Mouse (Mus musculus) olfactory bulb, adult 2 months (tissue): ENCODE data around the gene Pla2g5. TPM values are rescaled to one million over a fixed set of nuclear protein-coding genes. Genes with fewer than 3 reads are reported as not detected.
A peak's percentile ranks its signal among the peaks of the same experiment; 100 is the strongest.
"Not testable (repeated sequence)": the region's sequence is repeated elsewhere in the genome, so short reads cannot be mapped to it uniquely, and the experiment has no call there.

Experiments
- H3K27ac ChIP-seq: fragments of 200-500 bp; 2 replicates; pipeline ENCODE4 v1.5.1; 2012; ENCODE audit warnings: low read depth, low read length; ENCODE audit not compliant: insufficient read depth
- H3K4me1 ChIP-seq: fragments of 200-500 bp; 2 replicates; pipeline ENCODE4 v1.6.1; 2012; ENCODE audit warnings: low read length; ENCODE audit not compliant: control insufficient read depth, insufficient read depth
- H3K4me3 ChIP-seq: fragments of 200-500 bp; 2 replicates; pipeline ENCODE4 v1.5.1; 2012; ENCODE audit warnings: mild to moderate bottlenecking, low read depth, low read length, moderate library complexity; ENCODE audit not compliant: insufficient read depth
- CTCF ChIP-seq: fragments of 200-500 bp; IDR thresholded peaks from 2 replicates; pipeline ENCODE4 v1.5.1; 2012; ENCODE audit warnings: low read depth, mild to moderate bottlenecking, low read length, moderate library complexity; ENCODE audit not compliant: insufficient read depth
- POLR2A ChIP-seq: fragments of 200-500 bp; IDR thresholded peaks from 2 replicates; pipeline ENCODE4 v1.6.1; 2012; ENCODE audit warnings: mild to moderate bottlenecking, low read depth, low read length, moderate library complexity; ENCODE audit not compliant: insufficient read depth
- WGBS: fragments of 180-500 bp; shearing (Covaris S2); methylation state at CpG from one replicate; pipeline ENCODE4 v1.1.7; 2018; 5-methylcytosine and 5-hydroxymethylcytosine counted together
- polyA plus RNA-seq: library from polyadenylated mRNA; stranded (reverse); fragments of >200 nt; gene quantifications from 2 replicates; pipeline ENCODE4 v1.2.4, GENCODE M21; 2012; ENCODE audit warnings: low replicate concordance; ENCODE audit not compliant: missing spikeins, insufficient read depth, insufficient read length

Gene Pla2g5
- polyA plus RNA-seq, 1 experiment = not detected

GRCm38 (mm10) chr4:138851463-138851862, 11.8 kb downstream of the Pla2g5 start:
- H3K27ac ChIP-seq = no peak overlapping the region
- peak; percentile 89 for TF ChIP-seq CTCF
- TF ChIP-seq POLR2A = no peak
- no peak overlapping the region for H3K4me3 ChIP-seq
- 2% methylated on average over 4 of the region's 4 CpGs for WGBS
- H3K4me1 ChIP-seq = peaks cover 2% of the 10 kb centered on the region; the same call in 1 of the 2 replicates

DNA sequence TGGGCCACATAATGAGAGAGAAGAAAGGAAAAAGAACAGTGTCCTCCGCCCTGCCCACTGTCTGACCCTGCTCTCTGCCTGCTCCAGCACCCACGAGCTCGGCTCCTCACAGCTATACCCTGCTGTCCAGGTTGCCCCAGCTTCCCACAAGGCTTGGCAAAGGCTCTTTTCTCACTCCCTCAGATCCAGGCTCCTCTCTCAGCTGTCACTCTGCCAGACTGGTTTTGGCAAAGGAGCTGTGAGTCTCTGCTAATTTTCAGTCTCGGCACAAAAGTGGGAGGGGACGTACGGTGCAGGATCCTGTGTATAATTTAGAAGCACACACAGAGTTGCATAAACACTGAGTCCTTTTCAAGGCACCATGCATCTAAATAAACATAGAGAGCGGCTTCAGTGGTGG, 21.9 kb downstream of the Pla2g5 start:
- Histone ChIP-seq H3K27ac (peak overlapping the region; percentile 25; the same call in 1 of the 2 replicates), H3K4me1 (peaks cover 7% of the 10 kb centered on the region), H3K4me3 (no peak overlapping the region)
- TF ChIP-seq POLR2A = no peak
- TF ChIP-seq CTCF = no peak
- WGBS = 22% methylated on average over 7 of the region's 7 CpGs

GRCm38 (mm10) chr4:138840726-138841125, 22.6 kb downstream of the Pla2g5 start:
- no peak for TF ChIP-seq POLR2A
- TF ChIP-seq CTCF = no peak
- Histone ChIP-seq H3K27ac (no peak overlapping the region), H3K4me3 (no peak overlapping the region), H3K4me1 (peaks cover 7% of the 10 kb centered on the region)
- 88% methylated on average over 8 of the region's 8 CpGs for WGBS

DNA sequence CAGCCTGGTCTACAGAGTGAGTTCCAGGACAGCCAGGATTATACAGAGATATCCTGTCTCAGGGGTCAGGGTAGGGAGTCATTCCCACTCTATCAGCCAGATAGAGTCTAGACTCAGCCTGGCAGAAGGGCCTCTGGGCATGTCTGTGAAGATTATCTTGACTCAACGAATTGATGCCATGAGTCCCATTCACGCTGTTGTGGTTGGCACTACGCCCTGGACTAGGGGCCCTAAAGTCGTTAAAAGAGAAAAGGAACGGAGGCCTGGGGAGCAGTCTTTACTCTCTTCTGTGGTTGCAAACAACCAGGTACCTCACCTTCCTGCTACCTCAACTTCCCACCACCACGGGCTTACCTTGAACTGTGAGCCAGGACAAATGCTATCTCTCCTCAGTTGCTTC, 23.5 kb downstream of the Pla2g5 start:
- Histone ChIP-seq H3K27ac (no peak overlapping the region), H3K4me1 (peaks cover 7% of the 10 kb centered on the region), H3K4me3 (no peak overlapping the region)
- 81% methylated on average over 6 of the region's 6 CpGs for WGBS
- TF ChIP-seq POLR2A = no peak
- TF ChIP-seq CTCF = no peak

DNA sequence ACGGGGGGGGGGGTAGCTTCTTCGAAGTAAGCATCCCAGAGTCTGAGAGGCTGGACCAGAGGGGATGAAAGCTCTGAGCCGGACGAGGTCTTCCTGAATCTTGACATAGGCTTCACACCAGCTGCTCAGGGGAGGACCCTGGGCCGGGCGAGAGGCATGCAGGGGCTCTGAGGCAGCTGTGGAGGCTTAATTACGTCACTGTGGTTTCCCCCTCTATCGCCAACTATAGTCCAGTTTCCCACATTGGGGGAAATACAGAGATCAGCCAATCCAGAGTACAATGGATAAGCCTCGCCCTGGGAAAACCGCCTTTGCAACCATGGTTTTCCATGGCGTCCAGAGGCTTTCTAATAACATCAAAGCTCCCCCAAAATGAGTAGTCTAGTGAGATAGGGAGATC, 36.1 kb downstream of the Pla2g5 start:
- Histone ChIP-seq H3K4me3 (no peak overlapping the region), H3K27ac (no peak overlapping the region), H3K4me1 (no peaks in the 10 kb centered on the region)
- WGBS = 72% methylated on average over 11 of the region's 11 CpGs
- TF ChIP-seq POLR2A = no peak
- no peak for TF ChIP-seq CTCF

DNA sequence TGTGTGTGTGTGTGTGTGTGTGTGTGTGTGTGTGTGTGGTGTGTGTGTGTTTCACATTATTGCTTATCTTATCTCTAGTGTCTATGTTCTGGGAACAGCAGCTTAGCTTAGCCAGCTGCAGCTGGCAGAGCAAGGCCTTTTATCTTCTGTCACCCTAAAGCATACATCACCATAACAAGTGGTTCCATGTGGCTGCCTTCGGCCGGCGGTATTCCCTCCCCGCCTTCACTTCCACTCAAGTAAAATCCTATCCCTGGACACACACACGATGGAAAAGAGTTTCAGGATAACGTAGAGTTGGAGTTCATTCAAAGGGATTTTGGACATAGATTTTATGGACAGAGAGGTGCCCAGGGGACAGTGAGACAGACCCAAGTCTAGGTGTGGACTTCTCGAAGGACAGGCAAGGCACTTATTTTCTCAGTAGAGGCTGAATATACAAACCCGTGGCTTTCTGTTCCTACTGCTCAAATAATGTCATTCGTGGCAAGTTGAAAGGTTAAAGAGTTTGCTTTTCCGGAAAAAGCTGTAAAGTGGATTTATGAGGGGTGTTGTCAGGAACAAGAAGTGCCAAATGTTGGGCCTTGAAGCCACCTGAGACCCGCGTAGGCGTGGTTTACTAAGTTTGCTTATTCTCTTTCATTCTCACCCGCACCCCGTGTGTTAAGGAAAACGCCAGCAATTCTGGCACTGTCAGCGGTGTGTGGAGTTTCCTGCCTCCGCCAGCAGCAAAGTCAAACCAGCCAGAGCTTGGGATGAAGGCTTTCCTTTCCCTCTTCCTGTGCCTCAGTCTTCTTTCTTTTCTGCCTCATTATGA, 37.3 kb downstream of the Pla2g5 start:
- H3K27ac ChIP-seq = no peak overlapping the region
- no peak overlapping the region for H3K4me3 ChIP-seq
- WGBS = 69% methylated on average over 18 of the region's 18 CpGs
- no peaks in the 10 kb centered on the region for H3K4me1 ChIP-seq
- no peak for TF ChIP-seq CTCF

GRCm38 (mm10) chr4:138824660-138825059, 38.6 kb downstream of the Pla2g5 start:
- TF ChIP-seq CTCF (no peak), POLR2A (no peak)
- 90% methylated on average over 2 of the region's 2 CpGs for WGBS
- no peaks in the 10 kb centered on the region for H3K4me1 ChIP-seq
- no peak overlapping the region for H3K4me3 ChIP-seq
- H3K27ac ChIP-seq = no peak overlapping the region

DNA sequence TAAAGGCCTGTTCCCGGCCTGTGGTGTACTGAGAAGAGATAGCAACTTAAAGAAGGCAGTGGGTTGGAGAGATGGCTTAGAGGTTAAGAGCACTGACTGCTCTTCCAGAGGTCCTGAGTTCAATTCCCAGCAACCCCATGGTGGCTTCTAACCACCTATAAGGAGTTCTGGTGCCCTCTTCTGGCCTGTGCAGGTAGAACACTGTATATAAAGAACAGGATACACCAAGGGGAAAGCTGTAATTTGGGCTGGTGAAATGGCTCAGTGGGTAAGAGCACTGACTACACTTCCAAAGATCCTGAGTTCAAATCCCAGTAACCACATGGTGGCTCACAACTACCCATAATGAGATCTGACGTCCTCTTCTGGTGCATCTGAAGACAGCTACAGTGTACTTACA, 39.1 kb downstream of the Pla2g5 start:
- not testable (repeated sequence) for H3K4me1 ChIP-seq, H3K4me3 ChIP-seq, H3K27ac ChIP-seq
- 87% methylated on average over 2 of the region's 2 CpGs for WGBS

DNA sequence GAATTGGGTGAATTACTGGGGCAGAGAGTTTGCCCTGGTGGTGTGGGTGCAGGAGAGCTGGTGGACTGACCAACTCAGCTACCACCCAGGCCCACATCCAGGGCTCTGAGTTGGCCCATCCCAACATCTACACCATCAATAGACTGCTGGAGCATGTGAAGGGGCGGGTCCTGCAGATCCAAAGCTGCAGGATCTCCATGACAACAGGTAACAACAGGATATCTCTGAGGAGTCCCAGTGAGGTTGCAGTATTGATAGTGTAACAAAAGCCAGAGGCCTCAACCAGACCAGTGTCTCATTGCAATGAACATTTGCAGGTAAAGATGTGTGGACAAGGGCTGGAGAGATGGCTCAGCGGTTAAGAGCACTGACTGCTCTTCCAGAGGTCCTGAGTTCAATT, 42.2 kb downstream of the Pla2g5 start:
- Histone ChIP-seq H3K4me1 (no peaks in the 10 kb centered on the region; the same call in 1 of the 2 replicates), H3K4me3 (no peak overlapping the region), H3K27ac (no peak overlapping the region)
- TF ChIP-seq POLR2A (no peak), CTCF (no peak)
- 93% methylated on average over 2 of the region's 2 CpGs for WGBS
